Mouse (Mus musculus) liver, embryonic 14.5 days (tissue): ENCODE data around the gene Syne3.
A peak's percentile ranks its signal among the peaks of the same experiment; 100 is the strongest.

Experiments
- CTCF ChIP-seq: IDR thresholded peaks from 2 replicates; pipeline ENCODE4 v1.5.1; 2016; ENCODE audit warnings: antibody characterized with exemption, low read depth, control low read depth
- EP300 ChIP-seq: IDR thresholded peaks from 2 replicates; pipeline ENCODE4 v1.6.1; 2016; ENCODE audit warnings: antibody characterized with exemption, low read depth

DNA sequence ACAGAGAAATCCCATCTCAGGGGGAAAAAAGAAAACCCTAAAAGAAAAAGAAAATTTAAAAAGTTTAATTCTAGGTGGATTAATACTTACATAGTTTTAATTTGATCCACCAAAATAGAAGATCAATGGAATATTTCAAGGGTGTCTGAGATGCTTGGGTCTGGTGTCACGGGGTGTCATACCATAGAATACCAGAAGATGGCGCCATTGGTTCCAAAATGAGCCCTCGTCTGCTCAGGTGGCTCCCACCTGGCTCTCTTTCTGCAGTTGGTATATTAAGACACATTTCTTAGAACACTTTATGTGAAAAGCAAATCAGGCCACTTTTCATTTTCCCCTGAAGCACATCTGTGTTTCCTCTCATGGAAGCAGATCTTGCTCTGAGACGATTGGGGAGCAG is 41.3 kb upstream of the Syne3 start:
- peak; percentile 84 for TF ChIP-seq CTCF
- no peak for TF ChIP-seq EP300
